Mouse (Mus musculus) ES-CJ7 (cell line): ENCODE results near the gene Brd3.
A peak's percentile ranks its signal among the peaks of the same experiment; 100 is the strongest.

Source experiments
- DNase-seq: peaks from one replicate; pipeline ENCODE4 v3.0.0; 2011; ENCODE audit warnings: low read depth, low spot score

The Brd3 gene

DNA sequence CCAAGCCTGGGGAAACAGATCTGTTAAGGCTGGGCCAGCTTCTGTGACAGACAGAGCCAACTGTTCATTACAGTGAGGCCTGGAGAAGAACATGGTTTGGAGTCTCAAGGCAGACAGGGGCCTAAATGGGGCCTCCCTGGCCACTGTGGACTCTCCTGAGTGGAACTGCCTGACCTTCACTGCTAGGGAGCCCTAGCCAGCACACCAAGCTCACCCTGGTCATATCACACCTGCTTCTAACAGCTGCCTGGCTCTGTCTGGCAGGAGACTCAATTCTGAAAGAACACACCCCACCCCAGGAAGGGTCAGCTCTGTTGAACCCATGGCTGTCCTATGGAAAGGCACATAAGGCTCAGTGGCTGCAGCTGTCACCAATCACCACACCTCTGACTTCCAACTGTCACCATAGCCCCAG is 36.3 kb downstream of the Brd3 start:
- no peak for DNase-seq

DNA sequence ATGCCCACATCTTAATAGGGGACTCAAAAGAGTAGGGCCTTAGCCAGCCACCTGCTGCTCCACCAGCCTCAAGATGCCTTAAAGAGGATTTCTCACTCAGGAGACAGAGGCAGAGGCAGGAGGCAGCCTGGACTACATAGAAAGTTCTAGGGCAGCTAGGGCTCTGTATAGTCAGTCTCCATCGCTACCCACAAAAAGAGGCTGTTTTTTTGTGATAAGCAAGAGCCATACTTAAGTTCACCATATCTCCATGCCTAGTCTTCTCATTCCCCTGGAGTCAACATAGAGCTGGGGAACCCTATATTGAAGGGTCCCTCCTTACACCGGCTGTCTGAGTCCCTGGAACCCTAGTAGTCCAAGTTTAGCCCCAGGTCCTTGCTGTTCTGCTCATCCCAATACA is 36.9 kb downstream of the Brd3 start:
- no peak for DNase-seq

GRCm38 (mm10) chr2:27469991-27470355 is 37.5 kb downstream of the Brd3 start:
- no peak for DNase-seq

GRCm38 (mm10) chr2:27469292-27469990 is 38.0 kb downstream of the Brd3 start:
- DNase-seq = no peak

GRCm38 (mm10) chr2:27462901-27463300 is 44.6 kb downstream of the Brd3 start:
- no peak for DNase-seq

GRCm38 (mm10) chr2:27461881-27462660 is 45.4 kb downstream of the Brd3 start:
- no peak for DNase-seq

DNA sequence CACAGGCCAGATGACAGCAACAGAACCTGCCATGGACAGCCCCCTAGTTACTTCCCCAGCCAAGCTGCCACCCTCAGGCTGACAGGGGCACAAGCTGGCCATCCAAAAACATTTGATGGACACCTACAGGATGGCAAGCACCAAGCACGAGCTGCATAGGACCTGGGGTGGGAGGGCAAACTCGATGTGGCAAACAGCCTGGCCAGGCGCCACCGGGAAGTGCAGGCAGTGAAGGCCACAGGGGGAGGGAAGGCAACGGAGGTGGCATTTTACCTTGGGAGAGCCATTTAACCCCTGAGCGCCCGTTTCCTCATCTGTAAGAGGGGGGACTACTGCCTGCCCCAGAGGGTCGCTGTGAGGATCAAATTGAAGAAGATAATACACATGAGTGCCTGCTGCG is 46.8 kb downstream of the Brd3 start:
- no peak for DNase-seq

GRCm38 (mm10) chr2:27460163-27460562 is 47.3 kb downstream of the Brd3 start:
- DNase-seq = no peak

GRCm38 (mm10) chr2:27459735-27460134 is 47.7 kb downstream of the Brd3 start:
- no peak for DNase-seq

- DNase-seq = no peak
Measured at GRCm38 (mm10) chr2:27450226-27450625, 57.2 kb downstream of the Brd3 start.

DNA sequence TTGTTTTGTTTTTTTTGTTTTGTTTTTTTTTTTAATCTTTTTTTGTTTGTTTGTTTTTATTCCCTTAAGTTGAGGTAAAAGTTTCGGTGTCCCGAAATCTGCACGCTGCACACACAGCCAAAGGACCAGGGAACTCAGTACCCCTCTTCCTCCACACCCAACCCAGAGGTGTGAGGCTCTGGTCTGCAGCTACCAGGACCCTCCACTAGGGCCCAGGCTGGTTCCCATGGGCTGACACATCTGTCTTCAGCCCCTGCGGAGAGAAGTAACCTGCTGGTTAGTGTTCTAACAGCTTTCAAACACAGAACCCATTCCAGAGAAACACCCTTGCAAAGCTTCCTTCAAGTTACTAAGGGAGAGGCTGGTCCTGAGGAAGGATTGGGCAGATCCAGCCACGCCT is 59.7 kb downstream of the Brd3 start:
- DNase-seq = peak; percentile 54

DNA sequence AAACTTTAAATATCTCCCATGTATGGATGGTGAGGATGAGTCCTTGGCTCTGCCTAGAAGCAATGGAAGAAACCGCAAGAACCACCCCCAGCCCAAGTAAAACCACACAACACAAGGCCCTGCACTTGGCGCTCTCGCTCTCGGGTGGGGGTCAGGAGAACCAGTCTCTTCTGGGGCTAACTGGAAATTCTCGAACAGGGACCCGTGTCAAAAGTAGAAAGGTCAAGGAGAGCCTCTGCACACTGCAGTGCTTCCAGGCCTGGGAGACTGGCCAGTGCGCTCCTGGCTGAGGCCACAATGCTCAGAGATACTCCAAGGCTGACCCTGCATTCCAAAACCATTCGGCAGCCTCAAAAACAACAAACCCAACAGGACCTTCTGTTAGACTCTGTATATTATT is 60.6 kb downstream of the Brd3 start:
- no peak for DNase-seq

GRCm38 (mm10) chr2:27445910-27446309 is 61.6 kb downstream of the Brd3 start:
- DNase-seq = no peak

GRCm38 (mm10) chr2:27443450-27443708 is 64.1 kb downstream of the Brd3 start:
- DNase-seq = no peak

DNA sequence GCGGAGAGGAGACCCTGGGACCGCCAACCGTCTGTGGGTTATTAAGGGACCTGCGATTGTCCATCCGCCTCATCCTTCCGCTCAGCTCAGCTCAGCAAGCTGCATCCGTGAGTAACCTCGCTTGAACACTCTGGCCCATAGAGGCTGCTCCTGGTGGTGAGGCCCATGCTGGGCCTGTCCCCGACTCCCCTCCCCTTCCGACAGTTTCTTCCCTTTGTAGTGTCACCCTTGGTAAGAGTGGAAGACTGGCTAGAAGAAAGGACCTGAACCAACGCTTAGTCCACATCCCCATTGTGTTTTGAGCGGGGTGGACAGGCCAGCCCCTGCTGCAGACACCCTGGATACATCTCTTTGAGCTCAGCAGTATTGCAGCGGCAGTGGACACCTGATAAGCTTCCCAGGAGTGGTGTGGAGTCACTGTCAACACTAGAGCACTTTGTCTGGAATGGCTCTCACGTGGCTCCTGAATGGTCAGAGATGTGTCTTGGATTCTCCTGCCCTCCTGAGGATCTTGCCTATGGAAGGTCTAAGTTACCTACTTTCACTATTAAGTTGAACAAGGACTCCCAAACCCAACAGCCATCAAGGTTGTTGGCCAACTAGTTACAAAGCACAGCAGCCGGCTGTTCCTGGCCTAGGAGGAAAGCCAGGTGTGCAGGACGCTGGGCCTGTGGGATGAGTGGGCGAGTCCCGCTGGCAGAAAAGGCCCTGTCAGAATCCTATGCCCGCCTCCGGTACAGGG is 64.6 kb downstream of the Brd3 start:
- no peak for DNase-seq

- DNase-seq = peak; percentile 99
Measured at GRCm38 (mm10) chr2:27441767-27442707, 65.4 kb downstream of the Brd3 start, which contains the start of gene Brd3os. Gene Brd3os (plus strand): TSS chr2:27442324.

DNA sequence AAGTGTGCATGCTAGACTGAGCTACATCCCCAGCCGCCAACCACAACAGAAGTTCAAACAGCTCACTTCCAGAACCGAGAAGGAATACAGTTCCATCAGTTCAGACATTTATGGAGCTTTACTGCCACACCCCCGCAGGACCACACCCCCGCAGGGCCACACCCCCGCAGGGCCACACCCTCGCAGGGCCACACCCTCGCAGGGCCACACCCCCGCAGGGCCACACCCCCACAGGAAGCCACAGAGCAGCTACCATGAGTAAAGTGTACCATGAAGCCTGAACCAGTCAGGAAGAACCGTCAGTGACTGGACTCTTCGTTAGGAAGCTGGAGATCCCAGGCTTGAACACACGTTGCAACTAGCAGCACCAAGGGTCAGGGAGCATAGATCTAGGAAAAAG is 69.2 kb downstream of the Brd3 start:
- DNase-seq = peak; percentile 48

GRCm38 (mm10) chr2:27437876-27438275 is 69.6 kb downstream of the Brd3 start:
- DNase-seq = no peak

- DNase-seq = no peak
Measured at GRCm38 (mm10) chr2:27432599-27432998, 74.9 kb downstream of the Brd3 start.

DNA sequence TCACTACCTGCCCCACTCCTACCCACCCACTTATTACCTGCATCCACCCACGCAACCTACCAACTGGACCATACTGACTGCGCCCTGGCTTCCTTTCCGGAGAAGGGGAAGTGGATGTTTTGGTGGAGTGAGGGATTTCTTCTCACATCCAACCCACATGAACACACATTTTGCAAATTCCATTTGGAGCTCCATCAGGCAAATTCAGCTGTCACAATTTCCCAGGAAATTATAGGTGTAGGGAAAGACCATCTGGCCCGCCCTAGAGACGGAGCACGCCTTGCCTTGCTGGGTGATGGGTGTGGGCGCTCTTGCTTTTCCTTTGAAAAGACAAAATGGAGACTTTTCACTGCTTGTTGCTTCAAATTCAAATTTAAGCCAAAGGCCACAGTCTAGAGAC is 76.8 kb downstream of the Brd3 start:
- DNase-seq = no peak

DNA sequence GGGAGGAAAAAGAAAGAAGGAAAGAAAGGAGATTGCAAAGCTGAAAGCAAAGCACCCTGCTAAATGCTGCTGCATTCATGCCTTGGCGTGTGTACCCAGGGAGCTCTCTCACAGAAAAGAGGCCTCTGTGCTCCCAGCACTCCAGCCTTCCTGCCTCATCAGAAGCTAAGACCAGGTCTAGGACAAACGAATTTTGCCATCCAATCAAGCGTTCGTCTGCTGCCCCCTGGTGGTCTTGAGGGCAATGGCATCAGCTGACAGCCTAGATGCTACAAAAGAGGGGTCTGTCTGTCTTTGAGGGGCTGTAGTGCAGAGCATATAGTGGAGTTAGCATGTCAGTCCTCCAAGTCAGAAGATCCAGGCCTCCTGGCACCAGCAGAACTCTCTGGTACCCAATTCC is 79.4 kb downstream of the Brd3 start:
- peak; percentile 86 for DNase-seq
